Mouse (Mus musculus): ENCODE measurements around the gene Pld5.

The Pld5 gene

GRCm38 (mm10) chr1:176208014-176208413, 67.1 kb downstream of the Pld5 start:
- Histone ChIP-seq H3K27me3 (ENCODE audit: control insufficient read depth, insufficient read depth, low read length, poor library complexity, severe bottlenecking) (no peaks in the 10 kb centered on the region), H3K36me3 (ENCODE audit: control insufficient read depth, insufficient read depth, low read length, poor library complexity, severe bottlenecking) (no peaks in the 10 kb centered on the region)
- DNase-seq (ENCODE audit: low read depth, low spot score): no peak

- H3K27me3 ChIP-seq (ENCODE audit: control insufficient read depth, insufficient read depth, low read length, poor library complexity, severe bottlenecking): no peaks in the 10 kb centered on the region
- DNase-seq (ENCODE audit: low read depth, low spot score): no peak
- H3K36me3 ChIP-seq (ENCODE audit: control insufficient read depth, insufficient read depth, low read length, poor library complexity, severe bottlenecking): no peaks in the 10 kb centered on the region
These were observed 72.8 kb downstream of the Pld5 start for GRCm38 (mm10) chr1:176202360-176202759.

- no peak for DNase-seq (ENCODE audit: low read depth, low spot score)
- Histone ChIP-seq H3K27me3 (ENCODE audit: control insufficient read depth, insufficient read depth, low read length, poor library complexity, severe bottlenecking) (no peaks in the 10 kb centered on the region), H3K36me3 (ENCODE audit: control insufficient read depth, insufficient read depth, low read length, poor library complexity, severe bottlenecking) (no peaks in the 10 kb centered on the region)
These were observed 77.9 kb downstream of the Pld5 start for GRCm38 (mm10) chr1:176197036-176197766.

- Histone ChIP-seq H3K27me3 (ENCODE audit: control insufficient read depth, insufficient read depth, low read length, poor library complexity, severe bottlenecking) (no peaks in the 10 kb centered on the region), H3K36me3 (ENCODE audit: control insufficient read depth, insufficient read depth, low read length, poor library complexity, severe bottlenecking) (no peaks in the 10 kb centered on the region)
- no peak for DNase-seq (ENCODE audit: low read depth, low spot score)
These were observed 78.8 kb downstream of the Pld5 start for GRCm38 (mm10) chr1:176196341-176196740.

GRCm38 (mm10) chr1:176194727-176195126, 80.4 kb downstream of the Pld5 start:
- Histone ChIP-seq H3K36me3 (ENCODE audit: control insufficient read depth, insufficient read depth, low read length, poor library complexity, severe bottlenecking) (no peaks in the 10 kb centered on the region), H3K27me3 (ENCODE audit: control insufficient read depth, insufficient read depth, low read length, poor library complexity, severe bottlenecking) (no peaks in the 10 kb centered on the region)
- no peak for DNase-seq (ENCODE audit: low read depth, low spot score)

- Histone ChIP-seq H3K27me3 (ENCODE audit: control insufficient read depth, insufficient read depth, low read length, poor library complexity, severe bottlenecking) (no peaks in the 10 kb centered on the region), H3K36me3 (ENCODE audit: control insufficient read depth, insufficient read depth, low read length, poor library complexity, severe bottlenecking) (no peaks in the 10 kb centered on the region)
- DNase-seq (ENCODE audit: low read depth, low spot score): no peak
These were observed 91.1 kb downstream of the Pld5 start for GRCm38 (mm10) chr1:176183991-176184390.

GRCm38 (mm10) chr1:176174971-176175370, 100.1 kb downstream of the Pld5 start:
- DNase-seq (ENCODE audit: low read depth, low spot score): no peak
- no peaks in the 10 kb centered on the region for H3K27me3 ChIP-seq (ENCODE audit: control insufficient read depth, insufficient read depth, low read length, poor library complexity, severe bottlenecking)
- H3K36me3 ChIP-seq (ENCODE audit: control insufficient read depth, insufficient read depth, low read length, poor library complexity, severe bottlenecking): no peaks in the 10 kb centered on the region

- no peak for DNase-seq (ENCODE audit: low read depth, low spot score)
- no peaks in the 10 kb centered on the region for H3K27me3 ChIP-seq (ENCODE audit: control insufficient read depth, insufficient read depth, low read length, poor library complexity, severe bottlenecking)
- H3K36me3 ChIP-seq (ENCODE audit: control insufficient read depth, insufficient read depth, low read length, poor library complexity, severe bottlenecking): no peaks in the 10 kb centered on the region
These were observed 107.3 kb downstream of the Pld5 start for GRCm38 (mm10) chr1:176167784-176168183.

GRCm38 (mm10) chr1:176167114-176167513, 108.0 kb downstream of the Pld5 start:
- Histone ChIP-seq H3K36me3 (ENCODE audit: control insufficient read depth, insufficient read depth, low read length, poor library complexity, severe bottlenecking) (no peaks in the 10 kb centered on the region), H3K27me3 (ENCODE audit: control insufficient read depth, insufficient read depth, low read length, poor library complexity, severe bottlenecking) (no peaks in the 10 kb centered on the region)
- no peak for DNase-seq (ENCODE audit: low read depth, low spot score)

- DNase-seq (ENCODE audit: low read depth, low spot score): no peak
These were observed 129.8 kb downstream of the Pld5 start for GRCm38 (mm10) chr1:176145306-176145705.

GRCm38 (mm10) chr1:176134379-176134778, 140.7 kb downstream of the Pld5 start:
- no peaks in the 10 kb centered on the region for H3K36me3 ChIP-seq (ENCODE audit: control insufficient read depth, insufficient read depth, low read length, poor library complexity, severe bottlenecking)
- DNase-seq (ENCODE audit: low read depth, low spot score): no peak
- no peaks in the 10 kb centered on the region for H3K27me3 ChIP-seq (ENCODE audit: control insufficient read depth, insufficient read depth, low read length, poor library complexity, severe bottlenecking)

More at GRCm38 (mm10) chr1:176145306-176145705, 129.8 kb downstream of the Pld5 start:
- no peaks in the 10 kb centered on the region for H3K36me3 ChIP-seq (ENCODE audit: control insufficient read depth, insufficient read depth, low read length, poor library complexity, severe bottlenecking)
- no peaks in the 10 kb centered on the region for H3K27me3 ChIP-seq (ENCODE audit: control insufficient read depth, insufficient read depth, low read length, poor library complexity, severe bottlenecking)

GRCm38 (mm10) chr1:176125771-176126170, 149.3 kb downstream of the Pld5 start:
- no peaks in the 10 kb centered on the region for H3K27me3 ChIP-seq (ENCODE audit: control insufficient read depth, insufficient read depth, low read length, poor library complexity, severe bottlenecking)
- no peaks in the 10 kb centered on the region for H3K36me3 ChIP-seq (ENCODE audit: control insufficient read depth, insufficient read depth, low read length, poor library complexity, severe bottlenecking)
- DNase-seq (ENCODE audit: low read depth, low spot score): no peak

GRCm38 (mm10) chr1:176124441-176124840, 150.7 kb downstream of the Pld5 start:
- no peak for DNase-seq (ENCODE audit: low read depth, low spot score)
- Histone ChIP-seq H3K27me3 (ENCODE audit: control insufficient read depth, insufficient read depth, low read length, poor library complexity, severe bottlenecking) (no peaks in the 10 kb centered on the region), H3K36me3 (ENCODE audit: control insufficient read depth, insufficient read depth, low read length, poor library complexity, severe bottlenecking) (no peaks in the 10 kb centered on the region)

- Histone ChIP-seq H3K27me3 (ENCODE audit: control insufficient read depth, insufficient read depth, low read length, poor library complexity, severe bottlenecking) (no peaks in the 10 kb centered on the region), H3K36me3 (ENCODE audit: control insufficient read depth, insufficient read depth, low read length, poor library complexity, severe bottlenecking) (no peaks in the 10 kb centered on the region)
- DNase-seq (ENCODE audit: low read depth, low spot score): no peak
These were observed 151.3 kb downstream of the Pld5 start for GRCm38 (mm10) chr1:176123781-176124180.

GRCm38 (mm10) chr1:176115604-176116003, 159.5 kb downstream of the Pld5 start:
- Histone ChIP-seq H3K36me3 (ENCODE audit: control insufficient read depth, insufficient read depth, low read length, poor library complexity, severe bottlenecking) (no peaks in the 10 kb centered on the region), H3K27me3 (ENCODE audit: control insufficient read depth, insufficient read depth, low read length, poor library complexity, severe bottlenecking) (no peaks in the 10 kb centered on the region)
- DNase-seq (ENCODE audit: low read depth, low spot score): no peak

Data from splenic B cell, adult 2 months (primary cell).